Mouse (Mus musculus) ovary, postnatal 10 days (tissue): Measurements from ENCODE around the gene Wbp2nl.

Experiments used
- DNase-seq: peaks from one replicate; pipeline ENCODE4 v3.0.0; 2022; ENCODE audit warnings: low spot score

The Wbp2nl gene

DNA sequence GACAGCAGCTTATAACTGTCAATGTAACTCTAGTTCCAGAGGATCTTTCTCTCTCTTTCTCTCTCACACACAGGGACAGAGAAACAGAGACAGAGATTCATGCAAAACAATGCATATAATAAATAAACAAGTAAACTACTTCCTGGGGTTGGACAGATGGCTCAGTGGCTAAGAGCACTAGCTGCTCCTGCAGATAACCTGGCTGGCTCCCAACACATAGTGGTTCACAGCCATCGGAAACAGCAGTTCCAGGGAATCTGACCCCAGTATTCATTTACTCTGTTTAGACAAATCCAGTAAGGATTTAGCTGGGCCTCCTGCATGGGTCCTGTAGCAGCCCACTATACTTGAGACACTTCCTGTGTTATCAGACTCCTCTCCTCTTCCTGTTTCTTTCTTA, 20.9 kb downstream of the Wbp2nl start:
- DNase-seq = no peak

DNA sequence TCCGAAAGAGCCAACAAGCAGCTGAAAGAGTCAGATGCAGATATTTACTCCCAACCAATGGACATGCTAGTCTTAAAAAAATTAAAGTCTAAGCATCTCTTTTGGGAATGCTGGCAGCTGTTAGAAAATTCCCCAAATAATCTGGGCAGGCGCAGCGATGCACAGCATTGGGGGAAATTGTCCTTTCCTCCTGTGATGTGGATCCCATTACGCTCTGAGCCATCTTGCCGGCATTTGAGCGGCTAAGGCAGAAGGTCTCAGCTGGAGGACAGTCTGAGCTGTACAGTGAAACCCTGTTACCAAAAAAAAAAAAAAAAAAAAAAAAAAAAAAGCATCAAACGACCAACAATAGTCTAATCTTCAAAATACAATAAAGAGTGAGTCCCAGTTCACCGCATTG, 23.4 kb downstream of the Wbp2nl start:
- DNase-seq = no peak

- DNase-seq = no peak
Measured at GRCm38 (mm10) chr15:82325382-82325781, 26.6 kb downstream of the Wbp2nl start.

DNA sequence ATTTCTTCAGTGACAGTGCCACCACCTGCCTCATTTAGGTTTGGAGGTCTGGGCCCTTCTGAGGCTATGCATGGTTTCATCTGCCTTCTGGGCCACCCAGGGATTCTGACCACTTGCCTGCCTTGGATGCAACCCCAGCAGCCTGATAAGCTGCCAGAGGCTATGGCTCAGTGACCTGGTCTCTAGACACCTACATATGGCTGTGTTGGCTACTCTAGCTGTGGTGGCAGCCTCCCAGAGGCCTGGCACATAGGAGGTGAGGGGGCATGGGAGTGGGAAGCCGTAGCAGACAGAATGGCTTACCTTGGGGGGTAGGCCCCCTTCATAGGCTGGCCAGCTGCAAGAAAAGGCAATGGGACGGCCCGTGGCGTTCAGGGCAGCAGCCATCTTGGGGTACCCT, 36.4 kb downstream of the Wbp2nl start:
- DNase-seq = no peak

GRCm38 (mm10) chr15:82336629-82337028, 37.9 kb downstream of the Wbp2nl start:
- DNase-seq = no peak

DNA sequence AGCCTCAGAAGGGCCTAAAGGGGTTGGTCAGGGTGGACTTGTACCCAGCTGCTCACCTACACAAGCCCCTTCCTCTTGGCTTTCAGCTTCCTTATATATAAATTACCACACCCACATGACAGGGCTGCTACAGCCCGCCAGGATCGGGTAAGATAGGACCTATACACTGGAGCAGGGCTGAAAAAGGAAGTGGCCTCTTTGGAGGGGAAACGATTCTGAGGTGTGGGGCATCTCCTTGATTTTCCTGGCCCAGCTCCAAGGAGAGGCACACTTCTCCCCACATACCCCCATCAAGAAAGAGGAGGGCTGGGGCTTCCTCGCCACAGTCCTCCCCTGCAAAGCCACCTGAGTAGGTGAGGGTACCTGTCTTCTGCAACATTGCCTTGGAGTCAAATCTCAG, 39.1 kb downstream of the Wbp2nl start:
- no peak for DNase-seq

- peak; percentile 90 for DNase-seq
Measured at GRCm38 (mm10) chr15:82338593-82339112, 39.9 kb downstream of the Wbp2nl start, which contains the start of the genes Naga, Pheta2 and Smdt1. Gene Naga, minus strand, starts transcription at chr15:82338925. Gene Pheta2, plus strand, starts transcription at chr15:82338942. Gene Smdt1, plus strand, starts transcription at chr15:82338959.

DNA sequence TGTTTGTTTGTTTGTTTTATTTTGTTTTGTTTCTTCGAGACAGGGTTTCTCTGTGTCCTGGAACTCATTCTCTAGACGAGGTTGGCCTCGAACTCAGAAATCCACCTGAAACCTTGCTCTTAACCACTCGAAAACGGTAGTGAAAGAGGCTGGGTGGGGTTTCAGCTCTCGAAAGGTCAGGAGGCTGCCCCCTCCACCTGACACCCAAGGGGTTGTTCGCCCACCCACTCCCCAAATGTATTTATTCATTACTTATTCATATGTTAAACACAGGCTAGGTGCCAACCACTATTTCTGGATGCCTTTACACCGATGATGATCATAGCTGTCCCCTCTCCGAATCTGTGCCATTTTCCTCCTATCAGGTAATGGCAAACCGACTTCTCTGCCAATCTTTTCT, 40.4 kb downstream of the Wbp2nl start:
- DNase-seq = no peak

DNA sequence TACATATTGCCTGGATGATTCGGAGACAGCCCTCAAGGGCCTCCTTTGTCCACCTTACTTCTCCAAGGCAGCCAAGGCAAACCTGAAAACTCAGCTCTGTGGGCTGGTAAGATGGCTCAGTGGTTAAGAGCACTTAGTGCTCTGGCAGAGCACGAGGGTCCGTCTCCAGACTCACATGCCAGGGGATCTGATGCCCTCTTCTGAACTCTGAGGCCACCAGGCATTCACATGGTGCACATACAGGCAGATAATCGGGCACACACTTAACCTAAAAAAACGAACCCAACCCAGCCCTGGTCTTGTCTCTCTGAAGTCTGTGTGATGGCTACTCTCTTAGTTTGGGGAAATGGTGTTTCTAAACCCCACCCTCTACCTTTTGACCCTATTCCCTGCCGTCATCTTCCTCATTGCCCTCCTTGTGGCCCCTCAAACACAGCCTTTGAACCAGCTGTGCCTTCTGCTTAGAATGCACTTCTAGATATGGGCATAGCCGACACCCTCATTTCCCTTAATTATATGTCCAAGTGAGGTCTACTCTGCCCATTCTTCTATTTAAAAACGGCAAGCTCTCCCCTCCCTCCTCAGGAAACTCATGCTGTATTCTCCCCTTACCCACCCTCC, 41.0 kb downstream of the Wbp2nl start:
- no peak for DNase-seq

DNA sequence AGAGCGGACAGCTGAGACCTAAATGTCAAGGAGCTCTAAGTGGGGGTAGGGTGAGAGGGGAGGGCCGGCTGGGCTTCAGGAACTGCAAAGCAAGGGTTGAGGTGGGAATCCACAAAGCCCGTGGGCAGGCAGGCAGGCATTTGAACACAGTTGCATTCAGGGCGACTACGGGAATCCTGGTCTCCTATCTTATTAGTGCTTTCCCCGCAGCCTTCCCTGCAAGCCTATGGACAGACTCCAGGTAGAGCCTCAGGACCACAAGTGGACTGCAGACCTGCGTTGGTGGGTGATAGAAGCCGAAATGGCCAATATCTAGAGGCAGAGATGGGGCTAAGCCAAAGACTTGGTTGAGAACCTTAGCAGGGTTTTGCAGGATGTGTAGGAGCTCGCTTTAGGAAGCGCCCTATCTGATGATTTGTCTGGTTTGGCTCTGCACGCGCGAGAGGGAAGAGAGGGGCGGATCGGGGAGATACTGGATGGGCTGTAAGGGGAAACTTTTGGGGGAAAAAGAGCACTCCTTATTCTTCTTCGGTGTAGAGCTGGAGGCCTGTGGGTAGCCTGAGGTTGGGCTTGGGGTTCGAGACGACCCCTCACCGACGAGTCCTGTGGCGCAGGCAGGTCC, 41.8 kb downstream of the Wbp2nl start:
- DNase-seq = no peak

GRCm38 (mm10) chr15:82341036-82341501, 42.3 kb downstream of the Wbp2nl start:
- peak; percentile 68 for DNase-seq

- no peak for DNase-seq
Measured at GRCm38 (mm10) chr15:82341675-82342542, 43.2 kb downstream of the Wbp2nl start.

DNA sequence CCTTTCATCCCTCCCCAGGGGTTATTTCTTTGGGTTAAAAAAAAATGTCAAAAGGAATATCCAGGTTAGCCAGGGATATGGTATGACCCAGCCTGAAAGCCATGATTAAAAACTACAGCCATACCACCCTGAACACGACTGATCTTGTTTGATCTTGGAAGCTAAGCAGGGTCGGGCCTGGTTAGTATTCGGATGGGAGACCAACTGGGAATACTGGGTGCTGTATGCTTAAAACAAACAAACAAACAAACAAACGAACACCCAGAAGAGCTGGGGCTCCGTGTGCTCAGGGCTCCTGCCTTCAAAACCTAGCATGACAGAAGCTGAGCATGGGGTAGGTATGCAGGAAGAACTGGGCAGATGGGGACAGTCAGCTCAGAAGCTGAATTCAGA, 43.8 kb downstream of the Wbp2nl start:
- no peak for DNase-seq

GRCm38 (mm10) chr15:82343368-82344287, 44.9 kb downstream of the Wbp2nl start:
- no peak for DNase-seq

DNA sequence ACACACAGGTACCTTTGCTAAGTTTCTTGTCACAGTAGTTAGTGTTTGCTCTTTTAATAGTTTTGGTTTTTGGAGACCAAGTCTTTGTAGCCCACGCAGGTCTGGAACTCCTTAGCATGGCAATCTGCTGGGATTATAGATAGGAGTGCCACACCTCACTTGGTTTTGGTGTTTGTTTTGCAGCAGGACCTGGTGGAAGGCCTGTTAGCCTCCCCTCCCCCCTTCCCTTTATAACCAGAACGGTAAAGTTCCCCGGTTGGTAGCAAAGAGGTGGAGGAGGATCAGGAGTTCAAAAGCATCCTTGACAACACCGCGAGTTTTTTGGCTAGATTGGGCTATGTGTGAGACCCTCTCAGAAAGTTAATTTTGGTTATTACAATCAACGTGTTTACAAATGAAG, 46.2 kb downstream of the Wbp2nl start:
- DNase-seq = no peak

- DNase-seq = peak; percentile 94
Measured at GRCm38 (mm10) chr15:82345820-82346470, 47.2 kb downstream of the Wbp2nl start.

DNA sequence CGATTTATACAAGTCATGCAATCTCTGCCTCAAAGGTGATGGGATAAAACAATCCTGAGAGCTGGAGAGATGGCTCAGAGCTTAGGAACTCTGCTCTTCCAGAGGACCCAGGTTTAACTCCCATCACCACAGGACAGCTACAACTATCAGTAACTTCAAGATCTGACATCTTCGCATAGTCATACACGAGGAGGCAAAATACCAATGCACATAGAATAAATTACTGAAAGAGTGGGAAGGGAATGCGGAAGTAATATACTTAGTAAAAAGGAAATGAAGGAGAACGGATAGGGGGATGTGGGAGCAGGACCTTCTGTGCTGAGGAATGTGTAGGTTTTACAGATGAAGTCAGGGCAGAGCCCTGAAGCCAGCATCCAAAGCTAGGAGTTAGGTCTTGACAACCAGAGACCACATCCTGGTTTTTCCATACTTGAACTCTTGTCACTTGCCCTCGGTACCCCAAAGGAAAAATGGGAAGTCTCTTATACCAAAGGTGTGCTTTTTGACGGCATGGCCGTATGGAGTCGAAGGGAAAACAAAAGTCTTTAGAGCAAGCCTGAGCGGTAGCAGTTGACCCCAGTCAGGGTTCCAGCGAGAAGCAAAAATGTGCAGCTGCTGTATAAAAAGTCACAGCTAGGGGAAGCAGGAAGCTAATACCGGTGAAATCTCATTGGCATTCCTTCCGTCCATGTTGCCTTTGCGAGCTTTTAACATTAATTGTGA, 48.0 kb downstream of the Wbp2nl start:
- DNase-seq = no peak

DNA sequence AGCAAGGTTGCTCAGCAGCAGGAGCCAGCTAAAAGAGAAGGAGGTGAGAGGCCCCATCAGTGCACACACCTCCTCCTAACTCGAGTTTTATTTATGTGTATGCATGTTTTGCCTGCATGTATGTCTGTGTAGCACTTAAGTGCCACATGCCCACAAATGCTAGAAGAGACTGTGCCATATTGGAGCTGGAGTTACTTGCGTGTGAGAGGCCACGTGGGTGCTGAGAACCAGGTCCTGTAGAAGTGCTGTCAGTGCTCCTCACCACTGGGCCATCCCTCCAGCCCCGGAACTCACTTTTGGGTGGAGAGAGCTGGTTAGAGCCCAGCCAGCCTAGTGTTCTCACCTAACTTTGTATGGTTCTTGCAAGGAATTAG, 48.5 kb downstream of the Wbp2nl start:
- DNase-seq = no peak

GRCm38 (mm10) chr15:82347852-82348251, 49.1 kb downstream of the Wbp2nl start:
- no peak for DNase-seq

- no peak for DNase-seq
Measured at GRCm38 (mm10) chr15:82348258-82348998, 49.7 kb downstream of the Wbp2nl start.
